Mouse (Mus musculus) embryonic fibroblast, embryonic 13.5 days (primary cell): ENCODE data around the gene Arhgap31.

Source experiments
- CTCF ChIP-seq: IDR thresholded peaks from 2 replicates; pipeline ENCODE4 v1.5.1; 2011; ENCODE audit warnings: mild to moderate bottlenecking, control low read depth, low read length, moderate library complexity, borderline replicate concordance; ENCODE audit not compliant: insufficient read depth
- POLR2A ChIP-seq: IDR thresholded peaks from 2 replicates; pipeline ENCODE4 v1.6.1; 2011; ENCODE audit warnings: low read depth, mild to moderate bottlenecking, control low read depth, low read length, moderate library complexity

GRCm38 (mm10) chr16:38648783-38649430 lies 64.2 kb downstream of the Arhgap31 start:
- TF ChIP-seq POLR2A (no peak), CTCF (no peak)
